8 mouse cellular contexts compared by ENCODE assay signal in the genomic region with DNA sequence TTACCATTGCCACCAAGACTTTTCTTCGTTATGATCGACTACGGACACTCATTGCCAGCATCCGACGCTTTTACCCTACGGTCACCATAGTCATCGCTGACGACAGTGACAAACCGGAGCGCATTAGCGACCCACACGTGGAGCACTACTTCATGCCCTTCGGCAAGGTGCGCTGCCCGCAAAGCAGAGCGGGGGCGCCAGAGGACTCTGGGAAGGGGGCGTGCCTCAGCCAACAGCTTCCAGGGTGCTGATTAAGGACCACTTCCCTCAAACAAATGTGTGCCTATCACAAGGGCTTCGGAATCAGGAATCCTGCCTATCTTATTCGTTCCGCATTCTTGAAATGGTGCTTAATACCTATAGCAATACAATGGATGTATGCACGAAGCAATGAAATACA. TPM values are rescaled to one million over a fixed set of nuclear protein-coding genes. Genes with fewer than 3 reads are reported as not detected.
DNase-seq lines count a peak whose midpoint lies in the region; ATAC-seq and TF ChIP-seq lines count a peak whose summit lies in the region.

No protein-coding gene starts in this region.

- H3K4me3 ChIP-seq in embryonic facial prominence, embryonic 13.5 days = peak overlapping the region; percentile 44
- peak overlapping the region; percentile 41 for H3K4me3 ChIP-seq in intestine, embryonic 16.5 days (ENCODE audit: low read length)
- H3K4me3 ChIP-seq in midbrain, postnatal 0 days (ENCODE audit: low read depth, low read length) = peak overlapping the region; percentile 4; the same call in 1 of the 2 replicates

- peak overlapping the region; percentile 55; the same call in 1 of the 2 replicates for H3K9ac ChIP-seq in embryonic facial prominence, embryonic 13.5 days
- no peak overlapping the region for H3K9ac ChIP-seq in intestine, embryonic 16.5 days (ENCODE audit: low read depth, low read length)
- no peak overlapping the region for H3K9ac ChIP-seq in midbrain, postnatal 0 days (replicated peaks; ENCODE audit: low read length, poor library complexity, severe bottlenecking)

- H3K27me3 ChIP-seq in embryonic facial prominence, embryonic 13.5 days = peaks cover 72% of the 10 kb centered on the region
- H3K27me3 ChIP-seq in intestine, embryonic 16.5 days (replicated peaks; ENCODE audit: control insufficient read depth, insufficient read depth, low read length) = peaks cover 6% of the 10 kb centered on the region; the same call in 1 of the 2 replicates
- 0 out of 2 replicates have a peak, but pooled peaks cover 11% of the 10 kb centered on the region for H3K27me3 ChIP-seq in midbrain, postnatal 0 days (ENCODE audit: insufficient read depth, low read length)

- no peaks in the 10 kb centered on the region for H3K36me3 ChIP-seq in embryonic facial prominence, embryonic 13.5 days
- no peaks in the 10 kb centered on the region; the same call in 1 of the 2 replicates for H3K36me3 ChIP-seq in intestine, embryonic 16.5 days (ENCODE audit: control insufficient read depth, insufficient read depth, low read length)
- H3K36me3 ChIP-seq in midbrain, postnatal 0 days (ENCODE audit: insufficient read depth, low read length) = peaks cover 18% of the 10 kb centered on the region

- WGBS in embryonic facial prominence, embryonic 13.5 days = 1% methylated on average over 22 of the region's 22 CpGs
- 14% methylated on average over 22 of the region's 22 CpGs for WGBS in intestine, embryonic 16.5 days
- WGBS in midbrain, postnatal 0 days = 8% methylated on average over 22 of the region's 22 CpGs

- H3K9me3 ChIP-seq in embryonic facial prominence, embryonic 13.5 days = no peaks in the 10 kb centered on the region
- H3K9me3 ChIP-seq in intestine, embryonic 16.5 days (ENCODE audit: control insufficient read depth, low read length) = no peaks in the 10 kb centered on the region
- H3K9me3 ChIP-seq in midbrain, postnatal 0 days (ENCODE audit: low read length) = no peaks in the 10 kb centered on the region

- peaks cover 38% of the 10 kb centered on the region for H3K4me1 ChIP-seq in embryonic facial prominence, embryonic 13.5 days
- peaks cover 18% of the 10 kb centered on the region for H3K4me1 ChIP-seq in intestine, embryonic 16.5 days (ENCODE audit: control insufficient read depth, insufficient read depth, low read length)
- H3K4me1 ChIP-seq in midbrain, postnatal 0 days (ENCODE audit: insufficient read depth, low read length) = peaks cover 8% of the 10 kb centered on the region; the same call in 1 of the 2 replicates

- peak overlapping the region; percentile 75 for H3K4me2 ChIP-seq in embryonic facial prominence, embryonic 13.5 days
- H3K4me2 ChIP-seq in intestine, embryonic 16.5 days (ENCODE audit: low read depth, low read length) = peak overlapping the region; percentile 67
- H3K4me2 ChIP-seq in midbrain, postnatal 0 days (ENCODE audit: low read depth, low read length, poor library complexity, severe bottlenecking) = 0 out of 2 replicates have a peak overlapping the region, but pooled peaks have one; percentile 36

- no peak for ATAC-seq in embryonic facial prominence, embryonic 13.5 days (ENCODE audit: insufficient number of reproducible peaks, insufficient read depth, low FRiP score, low TSS enrichment, low read depth)
- ATAC-seq in intestine, embryonic 16.5 days = no peak
- ATAC-seq in midbrain, postnatal 0 days (ENCODE audit: low FRiP score) = no peak
- ATAC-seq in cerebellum, adult (ENCODE audit: insufficient number of reproducible peaks, low FRiP score, low TSS enrichment) = no peak

- peak; percentile 59 for TF ChIP-seq CTCF in midbrain, postnatal 0 days (IDR thresholded peaks at IDR 0.05)

- peak; percentile 23 for DNase-seq in layer of hippocampus, adult 11-12 months (ENCODE audit: low spot score)
- no peak for DNase-seq in layer of hippocampus, postnatal 14 days (ENCODE audit: low spot score in 2 of 2)
- peak; percentile 64 for DNase-seq in R1 (ENCODE audit: low read depth, low spot score)
- DNase-seq in midbrain, postnatal 0 days (ENCODE audit: low spot score) = peak; percentile 64
- no peak for DNase-seq in gastrocnemius, adult 18-20 months (ENCODE audit: low spot score)

- H3K27ac ChIP-seq in embryonic facial prominence, embryonic 13.5 days = no peak overlapping the region
- H3K27ac ChIP-seq in intestine, embryonic 16.5 days (ENCODE audit: low read length) = no peak overlapping the region
- no peak overlapping the region for H3K27ac ChIP-seq in midbrain, postnatal 0 days (ENCODE audit: low read depth, low read length)

RNA-seq across cellular contexts. Expression of gene B4galnt1, which starts 5.0 kb away (rescaled TPM):
- total RNA-seq in layer of hippocampus, postnatal 14 days (2021) = 100 to 1,000 TPM; 108 to 110 TPM
- 8.9 and 9.0 TPM in 2 replicates for polyA plus RNA-seq in embryonic facial prominence, embryonic 13.5 days (2015; fragmentation: Nextera tagmentation; extraction: Ambion mirVana)
- polyA plus RNA-seq in intestine, embryonic 16.5 days (2015; fragmentation: Nextera tagmentation; extraction: Ambion mirVana) = 65.6 and 66.7 TPM in 2 replicates
- total RNA-seq in midbrain, postnatal 0 days (2014; rRNA removed) = 126 and 134 TPM in 2 replicates
- 86.8 and 88.6 TPM in 2 replicates for polyA plus RNA-seq in midbrain, postnatal 0 days (2015; fragmentation: Nextera tagmentation; extraction: Ambion mirVana)
- under 1 TPM; 0.39 to 0.93 TPM for total RNA-seq in gastrocnemius, adult 18-20 months (2021)

RNA-seq across cellular contexts. Expression of gene Slc26a10, which starts 10.4 kb away (rescaled TPM):
- total RNA-seq in layer of hippocampus, postnatal 14 days (2021) = 1 to 10 TPM; 4.6 to 5.9 TPM
- 1.3 and 2.0 TPM in 2 replicates for polyA plus RNA-seq in embryonic facial prominence, embryonic 13.5 days (2015; fragmentation: Nextera tagmentation; extraction: Ambion mirVana)
- polyA plus RNA-seq in intestine, embryonic 16.5 days (2015; fragmentation: Nextera tagmentation; extraction: Ambion mirVana) = 1.0 and 1.1 TPM in 2 replicates
- total RNA-seq in midbrain, postnatal 0 days (2014; rRNA removed) = 0.05 TPM in 2 replicates
- 0.80 TPM in 2 replicates for polyA plus RNA-seq in midbrain, postnatal 0 days (2015; fragmentation: Nextera tagmentation; extraction: Ambion mirVana)
- total RNA-seq in gastrocnemius, adult 18-20 months (2021) = 1 to 10 TPM; 1.6 to 2.9 TPM

RNA-seq across cellular contexts. Expression of gene Arhgef25, which starts 19.9 kb away (rescaled TPM):
- total RNA-seq in layer of hippocampus, postnatal 14 days (2021) = 100 to 1,000 TPM; 196 to 200 TPM
- polyA plus RNA-seq in embryonic facial prominence, embryonic 13.5 days (2015; fragmentation: Nextera tagmentation; extraction: Ambion mirVana) = 117 and 130 TPM in 2 replicates
- polyA plus RNA-seq in intestine, embryonic 16.5 days (2015; fragmentation: Nextera tagmentation; extraction: Ambion mirVana) = 44.7 and 46.3 TPM in 2 replicates
- total RNA-seq in midbrain, postnatal 0 days (2014; rRNA removed) = 47.6 and 48.8 TPM in 2 replicates
- 13.5 and 15.4 TPM in 2 replicates for polyA plus RNA-seq in midbrain, postnatal 0 days (2015; fragmentation: Nextera tagmentation; extraction: Ambion mirVana)
- 1 to 10 TPM; 7.4 to 9.5 TPM for total RNA-seq in gastrocnemius, adult 18-20 months (2021)

RNA-seq across cellular contexts. Expression of gene Dtx3, which starts 25.5 kb away (rescaled TPM):
- total RNA-seq in layer of hippocampus, postnatal 14 days (2021) = 100 to 1,000 TPM; 200 to 207 TPM
- polyA plus RNA-seq in embryonic facial prominence, embryonic 13.5 days (2015; fragmentation: Nextera tagmentation; extraction: Ambion mirVana) = 161 and 165 TPM in 2 replicates
- 54.4 and 56.9 TPM in 2 replicates for polyA plus RNA-seq in intestine, embryonic 16.5 days (2015; fragmentation: Nextera tagmentation; extraction: Ambion mirVana)
- 258 and 275 TPM in 2 replicates for total RNA-seq in midbrain, postnatal 0 days (2014; rRNA removed)
- 205 and 217 TPM in 2 replicates for polyA plus RNA-seq in midbrain, postnatal 0 days (2015; fragmentation: Nextera tagmentation; extraction: Ambion mirVana)
- total RNA-seq in gastrocnemius, adult 18-20 months (2021) = 10 to 100 TPM; 20.0 to 27.3 TPM

RNA-seq across cellular contexts. Expression of gene Pip4k2c, which starts 41.4 kb away (rescaled TPM):
- 10 to 100 TPM; 65.7 to 69.2 TPM for total RNA-seq in layer of hippocampus, postnatal 14 days (2021)
- 28.1 and 30.8 TPM in 2 replicates for polyA plus RNA-seq in embryonic facial prominence, embryonic 13.5 days (2015; fragmentation: Nextera tagmentation; extraction: Ambion mirVana)
- polyA plus RNA-seq in intestine, embryonic 16.5 days (2015; fragmentation: Nextera tagmentation; extraction: Ambion mirVana) = 40.3 and 44.5 TPM in 2 replicates
- total RNA-seq in midbrain, postnatal 0 days (2014; rRNA removed) = 17.0 and 18.3 TPM in 2 replicates
- polyA plus RNA-seq in midbrain, postnatal 0 days (2015; fragmentation: Nextera tagmentation; extraction: Ambion mirVana) = 14.5 and 15.1 TPM in 2 replicates
- total RNA-seq in gastrocnemius, adult 18-20 months (2021) = 1 to 10 TPM; 7.4 to 8.2 TPM

Comparison
In these comparisons a context has a peak if more than half of its experiments do, and no peak if none do; other contexts are left out.
1. DNase-seq: peak in layer of hippocampus, adult 11-12 months (single experiment), R1 (single experiment) and midbrain, postnatal 0 days (single experiment); none in layer of hippocampus, postnatal 14 days (0 of 2) and gastrocnemius, adult 18-20 months (single experiment).
2. RNA of gene B4galnt1, which starts 5.0 kb away (total RNA-seq): 126 to 134 TPM in midbrain, postnatal 0 days and 108 to 110 TPM in layer of hippocampus, postnatal 14 days; 0.39 to 0.93 TPM in gastrocnemius, adult 18-20 months; every median in the first group is over 10 times any median in the second.
3. Peak in every context shown above with its lines, with median percentiles within 50 percentile points of each other: H3K4me2 ChIP-seq and H3K4me3 ChIP-seq.